Mouse (Mus musculus) megakaryocyte, embryonic 14.5 days (primary cell): ENCODE results near the gene Bak1.

ENCODE experiments used
- FLI1 ChIP-seq: IDR thresholded peaks from 2 replicates; pipeline ENCODE4 v1.6.1; 2012; ENCODE audit warnings: low read length, inconsistent platforms, mixed read lengths
- GATA1 ChIP-seq: IDR thresholded peaks from 3 replicates; pipeline ENCODE4 v1.6.1; 2012; ENCODE audit warnings: mixed read lengths, low read length, inconsistent platforms, borderline replicate concordance

DNA sequence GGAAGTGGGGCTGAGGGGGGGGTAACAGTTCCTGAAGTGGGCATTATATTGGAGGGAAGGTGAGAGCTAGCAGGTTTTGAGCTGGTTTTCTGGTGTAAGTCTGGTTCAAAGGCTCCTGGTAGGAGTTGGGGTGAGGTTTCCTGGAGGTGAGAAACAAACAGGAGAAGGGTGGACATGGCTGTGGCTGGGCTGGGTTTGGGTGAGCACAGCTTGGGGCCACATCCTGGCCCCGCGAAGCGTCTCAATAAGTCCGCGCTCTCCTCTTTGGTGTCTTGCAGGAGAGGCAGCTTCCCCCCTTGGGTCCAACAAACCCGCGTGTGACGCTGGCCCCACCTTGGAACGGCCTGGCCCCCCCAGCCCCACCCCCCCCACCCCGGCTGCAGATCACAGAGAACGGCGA is 58.6 kb downstream of the Bak1 start:
- no peak for TF ChIP-seq GATA1
- TF ChIP-seq FLI1 = no peak
